Mouse (Mus musculus) cerebral cortex, adult 2 months (tissue): ENCODE measurements around the gene Gm20388.

Experiments used
- whole genome bisulfite sequencing: fragments of 180-500 bp; shearing (Covaris S2); methylation state at CpG from one replicate; pipeline ENCODE4 v1.1.7; 2018; 5-methylcytosine and 5-hydroxymethylcytosine counted together

Gm20388 gene

GRCm38 (mm10) chr8:123343422-123343821 is 3432.8 kb downstream of the Gm20388 start:
- 76% methylated on average over 12 of the region's 12 CpGs for WGBS

- WGBS, result 83% methylated on average over 8 of the region's 8 CpGs
Measured at GRCm38 (mm10) chr8:123345135-123345534, 3434.5 kb downstream of the Gm20388 start.

- WGBS, result 84% methylated on average over 6 of the region's 6 CpGs
Measured at GRCm38 (mm10) chr8:123345856-123346255, 3435.2 kb downstream of the Gm20388 start.

- 77% methylated on average over 2 of the region's 2 CpGs for WGBS
Measured at GRCm38 (mm10) chr8:123347293-123347692, 3436.7 kb downstream of the Gm20388 start.

GRCm38 (mm10) chr8:123348237-123348843 is 3437.7 kb downstream of the Gm20388 start:
- WGBS, result 60% methylated on average over 9 of the region's 9 CpGs

GRCm38 (mm10) chr8:123349073-123349472 is 3438.4 kb downstream of the Gm20388 start:
- 92% methylated on average over 4 of the region's 4 CpGs for WGBS

GRCm38 (mm10) chr8:123352118-123352517 is 3441.5 kb downstream of the Gm20388 start:
- 85% methylated on average over 12 of the region's 12 CpGs for WGBS

GRCm38 (mm10) chr8:123352786-123353185 is 3442.1 kb downstream of the Gm20388 start:
- WGBS, result 48% methylated on average over 13 of the region's 13 CpGs

- WGBS, result 58% methylated on average over 11 of the region's 11 CpGs
Measured at GRCm38 (mm10) chr8:123353216-123353615, 3442.6 kb downstream of the Gm20388 start.

- 36% methylated on average over 12 of the region's 12 CpGs for WGBS
Measured at GRCm38 (mm10) chr8:123361082-123361739, 3450.6 kb downstream of the Gm20388 start.

GRCm38 (mm10) chr8:123373403-123374238 is 3463.0 kb downstream of the Gm20388 start, which contains the start of gene Tcf25:
Gene Tcf25, plus strand, starts transcription at chr8:123373753.
- under 1% methylated on average over 70 of the region's 75 CpGs for WGBS

- under 1% methylated on average over 20 of the region's 20 CpGs for WGBS
Measured at GRCm38 (mm10) chr8:123374239-123374578, 3463.6 kb downstream of the Gm20388 start.

- WGBS, result 47% methylated on average over 10 of the region's 10 CpGs
Measured at GRCm38 (mm10) chr8:123375701-123376100, 3465.1 kb downstream of the Gm20388 start.

- 36% methylated on average over 8 of the region's 8 CpGs for WGBS
Measured at GRCm38 (mm10) chr8:123376106-123376505, 3465.5 kb downstream of the Gm20388 start.

- 83% methylated on average over 4 of the region's 4 CpGs for WGBS
Measured at GRCm38 (mm10) chr8:123381711-123382110, 3471.1 kb downstream of the Gm20388 start.

- WGBS, result 77% methylated on average over 8 of the region's 8 CpGs
Measured at GRCm38 (mm10) chr8:123382516-123382915, 3471.9 kb downstream of the Gm20388 start.

- 55% methylated on average over 9 of the region's 9 CpGs for whole genome bisulfite sequencing
Measured at GRCm38 (mm10) chr8:123384883-123385540, 3474.4 kb downstream of the Gm20388 start.

- 89% methylated on average over 3 of the region's 3 CpGs for WGBS
Measured at GRCm38 (mm10) chr8:123387041-123387440, 3476.4 kb downstream of the Gm20388 start.

GRCm38 (mm10) chr8:123387801-123388200 is 3477.2 kb downstream of the Gm20388 start:
- WGBS, result 90% methylated on average over 8 of the region's 8 CpGs

GRCm38 (mm10) chr8:123389026-123389425 is 3478.4 kb downstream of the Gm20388 start:
- 76% methylated on average over 7 of the region's 7 CpGs for WGBS

- WGBS, result 72% methylated on average over 13 of the region's 13 CpGs
Measured at GRCm38 (mm10) chr8:123398308-123398707, 3487.7 kb downstream of the Gm20388 start.

- WGBS, result 92% methylated on average over 9 of the region's 9 CpGs
Measured at GRCm38 (mm10) chr8:123401936-123402335, 3491.3 kb downstream of the Gm20388 start.
